Mouse (Mus musculus) kidney, adult 11 months (tissue): ENCODE data around the gene Dgkz.
A peak's percentile ranks its signal among the peaks of the same experiment; 100 is the strongest.

Experiments
- DNase-seq: peaks from one replicate; pipeline ENCODE4 v3.0.0; 2022

Dgkz gene

DNA sequence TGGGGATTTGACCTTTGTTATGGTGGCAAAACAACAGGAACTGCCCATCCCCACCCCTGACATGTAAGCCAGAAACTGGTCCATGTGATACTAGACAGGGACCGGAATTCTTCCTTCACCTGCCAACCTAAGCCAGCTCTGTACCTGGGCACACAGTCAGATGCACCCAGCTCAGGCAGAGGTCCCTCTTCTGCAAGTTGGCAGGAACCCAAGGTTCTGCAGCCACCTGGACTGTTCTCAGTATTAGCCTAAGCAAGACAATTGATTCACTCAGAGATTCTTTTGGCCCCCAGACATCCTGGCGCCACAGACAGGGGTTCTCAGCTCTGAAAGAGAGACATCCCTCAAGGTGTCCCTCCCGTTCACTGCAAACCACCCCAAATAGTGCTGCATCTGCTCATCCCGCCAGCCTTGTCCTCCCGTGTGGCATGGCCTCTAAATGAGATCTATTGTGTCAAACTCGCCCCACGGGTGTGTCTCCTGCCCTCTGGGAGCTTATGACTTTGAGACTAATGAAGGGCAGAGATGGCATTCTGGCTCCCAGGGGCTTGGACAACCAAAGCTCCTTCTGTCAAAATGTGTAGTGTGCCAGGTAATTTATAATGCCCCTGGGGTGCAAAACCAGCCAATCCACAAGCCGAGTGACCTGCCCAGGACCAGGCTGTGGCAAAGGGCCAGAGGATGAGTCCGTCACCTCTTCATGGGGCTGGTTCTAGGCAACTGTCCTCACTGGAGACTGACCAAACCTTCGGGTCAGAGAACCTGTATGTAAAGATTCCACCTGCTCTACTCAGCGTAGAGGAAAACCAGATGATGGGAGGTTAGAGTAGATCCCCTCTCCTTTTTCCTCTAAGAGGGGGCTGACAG is 15.9 kb downstream of the Dgkz start:
- DNase-seq, result no peak

DNA sequence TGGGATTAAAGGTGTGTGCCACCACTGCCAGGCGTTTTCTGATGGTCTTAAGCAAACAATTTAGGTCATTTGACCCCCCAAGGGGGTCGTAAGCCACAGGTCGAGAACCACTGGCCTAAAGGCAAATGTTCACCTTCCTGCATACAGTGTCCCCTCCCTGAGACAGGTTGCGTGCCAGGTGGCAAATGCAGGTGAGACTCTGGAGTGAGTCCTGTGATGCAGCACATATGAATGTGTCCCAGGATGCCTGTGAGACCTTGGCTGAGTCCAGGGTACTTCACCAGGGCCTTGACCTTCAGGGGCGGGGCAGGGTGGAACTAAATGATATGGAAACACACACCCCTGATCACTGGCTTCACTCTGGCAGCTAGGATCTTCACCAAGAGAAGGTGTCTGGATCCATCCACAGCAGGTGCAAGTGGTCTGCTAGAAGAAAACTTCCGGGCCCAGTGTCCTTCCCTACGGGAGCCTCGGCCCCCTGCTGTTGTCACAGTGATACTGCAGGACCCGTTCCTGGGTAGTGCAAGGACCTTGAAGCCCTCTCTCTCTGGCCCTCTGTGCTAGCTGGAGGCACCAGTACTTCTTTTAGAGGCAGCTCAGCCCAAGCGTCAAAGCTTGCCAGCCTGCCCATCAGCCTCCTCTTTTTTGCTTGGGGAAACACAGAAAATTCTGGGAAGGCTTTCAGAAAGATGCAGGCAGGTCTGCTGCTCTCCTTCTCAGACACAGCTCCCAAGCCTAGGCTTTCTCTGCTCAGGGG is 16.8 kb downstream of the Dgkz start:
- peak; percentile 54 for DNase-seq

DNA sequence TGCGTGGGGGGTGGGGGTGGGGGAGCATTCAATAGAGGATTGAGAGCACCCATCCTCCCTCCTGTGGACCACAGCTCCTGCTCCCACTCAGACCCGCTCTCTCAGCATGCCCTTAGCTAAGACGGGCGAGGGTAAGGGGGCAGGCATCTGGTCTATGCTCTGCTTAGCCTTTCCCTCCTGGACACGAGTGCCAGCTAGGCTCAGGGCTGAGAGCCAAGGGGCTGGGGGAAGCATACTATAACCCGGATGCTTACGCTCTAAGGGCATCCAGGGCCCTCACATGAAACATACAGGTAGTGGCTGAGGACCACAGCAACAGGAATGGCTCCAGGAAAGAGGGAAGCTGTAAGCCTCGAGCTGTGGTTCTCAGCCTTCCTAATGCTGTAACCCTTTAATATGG is 17.6 kb downstream of the Dgkz start:
- DNase-seq, result no peak

GRCm38 (mm10) chr2:91957096-91957495 is 18.6 kb downstream of the Dgkz start:
- DNase-seq, result no peak

DNA sequence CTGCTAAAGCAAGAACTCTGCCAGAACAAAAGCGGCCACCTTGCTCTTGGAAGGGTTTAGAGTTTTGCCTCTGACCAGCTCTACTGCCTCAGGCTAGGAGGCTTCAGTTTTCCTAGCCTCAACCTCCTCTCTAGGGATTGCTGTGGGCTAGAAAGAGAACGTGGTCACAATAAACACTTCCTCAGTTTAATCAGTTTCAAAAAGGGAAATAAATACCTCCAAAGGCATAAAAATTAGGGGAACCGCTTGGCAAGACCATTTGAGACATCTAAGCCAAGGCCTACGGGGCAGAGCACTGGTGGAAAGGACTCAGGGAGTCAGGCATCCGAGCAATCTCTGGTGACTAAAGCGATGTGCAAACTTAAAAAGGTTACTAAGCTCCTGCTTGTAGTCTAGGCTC is 19.8 kb downstream of the Dgkz start:
- no peak for DNase-seq

GRCm38 (mm10) chr2:91955121-91955591 is 20.5 kb downstream of the Dgkz start:
- no peak for DNase-seq

DNA sequence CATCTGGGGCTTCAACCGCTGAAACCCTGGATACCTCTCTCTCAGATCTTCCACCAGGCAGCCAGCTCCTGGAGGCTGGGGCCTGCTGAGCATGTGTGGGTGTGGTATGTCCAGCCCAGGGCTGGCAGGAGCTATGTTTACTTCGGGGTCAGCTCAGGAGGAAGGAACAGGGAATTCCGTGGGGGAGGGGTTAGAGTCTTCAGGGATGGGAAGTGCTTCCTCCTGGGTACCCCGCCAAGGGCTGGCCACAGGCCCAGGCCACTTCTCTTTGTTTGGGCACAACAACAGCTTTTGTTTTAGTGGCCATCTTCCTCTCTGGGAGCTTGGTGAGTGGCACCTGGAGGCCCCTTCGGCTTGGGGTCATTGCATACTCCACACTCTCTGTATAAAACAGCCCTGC is 21.8 kb downstream of the Dgkz start:
- peak; percentile 79 for DNase-seq

- DNase-seq, result no peak
Measured at GRCm38 (mm10) chr2:91950275-91951085, 25.2 kb downstream of the Dgkz start.

- peak; percentile 81 for DNase-seq
Measured at GRCm38 (mm10) chr2:91949411-91950274, 26.0 kb downstream of the Dgkz start.

- no peak for DNase-seq
Measured at GRCm38 (mm10) chr2:91948792-91949241, 26.8 kb downstream of the Dgkz start.

DNA sequence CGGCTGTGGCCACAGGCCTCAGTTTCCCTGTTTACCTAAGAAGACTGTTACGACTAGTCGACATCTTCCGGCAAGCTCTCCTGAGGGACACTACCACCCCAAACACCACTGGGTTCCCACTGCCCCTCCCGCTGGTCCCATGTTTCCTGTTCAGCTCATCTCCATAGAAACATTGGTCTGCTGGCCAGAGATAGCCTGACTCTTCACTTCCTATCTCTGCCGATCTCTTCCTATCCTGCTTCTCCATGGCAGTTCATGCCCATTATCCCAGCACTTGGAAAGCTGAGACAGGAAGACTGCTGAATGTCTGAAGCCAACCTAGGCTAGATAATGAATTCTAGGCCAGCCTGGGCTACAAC is 27.5 kb downstream of the Dgkz start:
- DNase-seq, result no peak

GRCm38 (mm10) chr2:91947397-91948150 is 28.1 kb downstream of the Dgkz start:
- no peak for DNase-seq

- no peak for DNase-seq
Measured at GRCm38 (mm10) chr2:91946836-91947235, 28.8 kb downstream of the Dgkz start.

- no peak for DNase-seq
Measured at GRCm38 (mm10) chr2:91945483-91945882, 30.2 kb downstream of the Dgkz start, which contains the start of gene Gm9821. Gm9821 (plus strand) TSS chr2:91945703.

DNA sequence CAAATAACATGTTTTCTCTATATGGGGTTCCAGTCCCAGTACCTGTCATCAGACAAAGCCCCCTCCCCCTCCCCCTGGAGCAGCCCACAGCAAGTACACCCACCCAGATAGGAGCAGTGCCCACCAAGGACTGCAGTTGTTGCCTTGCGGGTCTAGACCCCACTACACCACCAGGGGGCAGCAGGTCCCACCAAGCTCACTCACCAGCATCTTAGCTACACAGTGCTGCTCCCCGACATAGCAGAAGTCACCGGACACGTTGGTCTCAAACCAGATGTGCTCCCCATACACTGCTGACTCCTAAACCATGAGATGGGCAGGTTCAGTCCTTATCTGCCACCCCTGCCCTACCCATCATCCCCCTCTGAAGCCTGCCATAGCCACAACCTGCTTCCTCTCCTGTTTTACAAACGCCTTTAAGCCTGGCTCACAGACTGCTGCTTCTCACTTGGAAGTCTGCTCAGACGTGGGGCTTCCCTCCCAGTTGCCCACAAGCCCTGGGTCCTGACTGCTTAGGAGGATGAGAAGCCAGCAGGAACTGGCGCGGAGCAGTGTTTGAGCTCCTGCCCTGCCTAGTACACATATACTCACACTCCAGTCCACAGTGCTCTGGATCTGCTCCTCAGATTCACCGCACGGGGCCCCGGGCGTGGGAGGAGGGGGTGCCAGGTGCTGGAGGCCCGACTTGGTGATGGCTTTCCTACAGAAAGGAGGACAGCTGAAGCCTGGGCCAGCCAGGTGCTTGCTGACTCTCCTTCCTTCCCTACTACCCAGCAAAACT is 31.3 kb downstream of the Dgkz start:
- peak; percentile 60 for DNase-seq

GRCm38 (mm10) chr2:91942356-91942755 is 33.3 kb downstream of the Dgkz start:
- no peak for DNase-seq

DNA sequence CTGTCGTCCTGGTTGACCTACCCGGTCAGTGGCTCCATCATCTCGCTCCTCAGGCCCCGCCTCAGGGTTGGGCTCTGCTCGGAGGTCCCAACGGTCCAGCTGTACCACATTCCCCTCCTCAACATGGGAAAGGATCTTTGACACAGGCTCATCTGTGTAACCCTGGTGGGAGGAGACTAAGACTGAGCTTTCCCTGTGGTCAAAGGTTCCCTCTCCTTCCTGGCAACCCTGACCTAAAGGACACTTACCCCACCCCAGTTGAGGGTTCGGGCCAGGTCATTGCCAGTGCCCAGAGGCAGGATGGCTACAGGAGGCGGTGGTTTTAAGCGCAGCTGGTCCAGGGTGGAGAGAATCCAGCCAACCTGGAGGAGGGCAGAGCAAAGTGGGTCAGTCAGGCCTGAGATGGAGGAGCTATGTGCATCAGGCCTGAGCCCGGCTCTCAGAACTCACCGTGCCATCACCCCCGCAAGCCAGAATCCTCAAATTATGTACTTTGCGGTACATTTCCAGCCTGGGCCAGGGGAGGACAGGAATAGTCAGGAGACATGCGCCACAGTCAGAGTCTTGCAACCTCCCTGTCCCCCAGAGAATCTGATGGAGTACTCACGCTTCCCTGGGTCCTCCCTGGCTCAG is 36.2 kb downstream of the Dgkz start:
- DNase-seq, result peak; percentile 83

DNA sequence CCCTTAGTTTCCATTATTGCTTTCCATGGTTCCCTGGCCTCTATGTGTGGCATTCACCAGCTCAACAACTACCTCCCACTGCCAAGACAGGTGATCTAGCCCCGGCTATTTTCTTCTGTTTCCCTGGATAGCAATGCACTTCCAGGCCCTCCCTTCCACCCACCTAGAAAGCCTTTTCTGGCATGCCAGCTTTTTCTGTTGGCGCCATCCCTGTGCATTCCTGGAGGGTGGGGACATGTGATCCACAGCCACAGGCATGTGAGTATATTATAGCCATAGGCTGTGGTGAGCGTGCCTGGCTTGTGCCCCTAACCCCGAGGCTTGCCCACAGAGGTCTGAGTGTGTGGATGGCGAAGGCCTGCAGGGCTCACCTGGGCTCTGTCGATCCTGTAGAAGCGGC is 39.5 kb downstream of the Dgkz start:
- DNase-seq, result no peak

- peak; percentile 37 for DNase-seq
Measured at GRCm38 (mm10) chr2:91934826-91935525, 40.7 kb downstream of the Dgkz start.
